Mouse (Mus musculus) intestine, embryonic 15.5 days (tissue): ENCODE data around the gene Celf1. TPM values are rescaled to one million over a fixed set of nuclear protein-coding genes. Genes with fewer than 3 reads are reported as not detected.
"Not testable (repeated sequence)": the region's sequence is repeated elsewhere in the genome, so short reads cannot be mapped to it uniquely, and the experiment has no call there.

Experiments
- ATAC-seq: fragments of 200-750 bp; cut with Nextera tagmentation; 2 replicates; pipeline ENCODE4 v1.8.0; 2017; ENCODE audit warnings: moderate TSS enrichment, moderate library complexity
- H3K27ac ChIP-seq: fragments of 300-500 bp; sonication (generic); 2 replicates; pipeline ENCODE4 v1.5.1; 2015; ENCODE audit warnings: mild to moderate bottlenecking, inconsistent platforms
- H3K27me3 ChIP-seq: fragments of 300-500 bp; sonication (generic); replicated peaks from 2 replicates; pipeline ENCODE4 v1.6.1; 2015; ENCODE audit warnings: inconsistent platforms
- H3K36me3 ChIP-seq: fragments of 300-500 bp; sonication (generic); 2 replicates; pipeline ENCODE4 v1.6.1; 2015; ENCODE audit warnings: inconsistent platforms
- H3K4me1 ChIP-seq: fragments of 300-500 bp; sonication (generic); replicated peaks from 2 replicates; pipeline ENCODE4 v1.6.1; 2015; ENCODE audit warnings: inconsistent platforms
- H3K4me2 ChIP-seq: fragments of 300-500 bp; sonication (generic); replicated peaks from 2 replicates; pipeline ENCODE4 v1.6.1; 2015; ENCODE audit warnings: mild to moderate bottlenecking, inconsistent platforms
- H3K4me3 ChIP-seq: fragments of 300-500 bp; sonication (generic); replicated peaks from 2 replicates; pipeline ENCODE4 v1.5.1; 2015; ENCODE audit warnings: inconsistent platforms
- H3K9ac ChIP-seq: fragments of 300-500 bp; sonication (generic); 2 replicates; pipeline ENCODE4 v1.6.1; 2015; ENCODE audit warnings: inconsistent platforms
- H3K9me3 ChIP-seq: fragments of 300-500 bp; sonication (generic); 2 replicates; pipeline ENCODE4 v1.6.1; 2016; ENCODE audit warnings: inconsistent platforms
- WGBS: fragments of 180-500 bp; shearing (Covaris S2); methylation state at CpG from one replicate; pipeline ENCODE4 v1.1.7; 2015; 5-methylcytosine and 5-hydroxymethylcytosine counted together
- polyA plus RNA-seq: library from polyadenylated mRNA; unstranded; fragments of >200 nt; fragmentation: Nextera tagmentation; extraction: Ambion mirVana; gene quantifications from 2 replicates; pipeline ENCODE4 v1.2.1, GENCODE M21; 2015

The Celf1 gene
- polyA plus RNA-seq: 81.3 and 82.3 TPM in 2 replicates

- Histone ChIP-seq H3K4me1 (peaks cover 16% of the 10 kb centered on the region; the same call in 1 of the 2 replicates), H3K27ac (peak within 1 kb of the TSS; percentile 94), H3K9ac (peak within 1 kb of the TSS; percentile 92), H3K36me3 (no peaks in the 10 kb centered on the region), H3K27me3 (no peaks in the 10 kb centered on the region), H3K9me3 (no peaks in the 10 kb centered on the region), H3K4me3 (peak within 1 kb of the TSS; percentile 98), H3K4me2 (peak within 1 kb of the TSS; percentile 71)
- WGBS: under 1% methylated on average over 112 of the region's 113 CpGs
- ATAC-seq: peak; percentile 97
Observed at GRCm38 (mm10) chr2:90940233-90941229, at the start of gene Celf1. Gene Celf1 (plus strand): TSS chr2:90940382.

GRCm38 (mm10) chr2:90893673-90894298 lies 46.4 kb upstream of the Celf1 start:
- H3K9ac ChIP-seq: no peak overlapping the region
- H3K27me3 ChIP-seq: peaks cover 7% of the 10 kb centered on the region
- H3K4me2 ChIP-seq: no peak overlapping the region
- no peaks in the 10 kb centered on the region for H3K9me3 ChIP-seq
- no peak overlapping the region for H3K4me3 ChIP-seq
- peaks cover 8% of the 10 kb centered on the region for H3K4me1 ChIP-seq
- H3K36me3 ChIP-seq: peaks cover 22% of the 10 kb centered on the region; the same call in 1 of the 2 replicates
- 79% methylated on average over 6 of the region's 6 CpGs for WGBS
- ATAC-seq: peak; percentile 26; the same call in 1 of the 2 replicates
- H3K27ac ChIP-seq: no peak overlapping the region

- not testable (repeated sequence) for H3K9ac ChIP-seq, H3K27ac ChIP-seq, H3K4me1 ChIP-seq, ATAC-seq, H3K4me3 ChIP-seq, H3K27me3 ChIP-seq, H3K9me3 ChIP-seq, H3K4me2 ChIP-seq
- WGBS: 89% methylated on average over 3 of the region's 3 CpGs
- H3K36me3 ChIP-seq: peaks cover 26% of the 10 kb centered on the region; the same call in 1 of the 2 replicates
Observed at GRCm38 (mm10) chr2:90894299-90894677, 45.9 kb upstream of the Celf1 start.

- no peaks in the 10 kb centered on the region for H3K27me3 ChIP-seq
Observed at GRCm38 (mm10) chr2:90903398-90903797, 36.8 kb upstream of the Celf1 start.

GRCm38 (mm10) chr2:90904076-90904855 lies 35.9 kb upstream of the Celf1 start, which contains the start of the genes Kbtbd4 and Ndufs3:
Gene Kbtbd4 (plus strand): TSS chr2:90904740.
Gene Ndufs3 (minus strand): TSS chr2:90904827.
- Histone ChIP-seq H3K9me3 (no peaks in the 10 kb centered on the region), H3K4me3 (peak within 1 kb of the TSS; percentile 96), H3K27me3 (no peaks in the 10 kb centered on the region), H3K4me1 (peaks cover 9% of the 10 kb centered on the region), H3K36me3 (peaks cover 12% of the 10 kb centered on the region), H3K9ac (peak within 1 kb of the TSS; percentile 98), H3K27ac (peak within 1 kb of the TSS; percentile 97), H3K4me2 (peak within 1 kb of the TSS; percentile 65)
- WGBS: under 1% methylated on average over 43 of the region's 43 CpGs
- ATAC-seq: peak; percentile 98

More at GRCm38 (mm10) chr2:90903398-90903797, 36.8 kb upstream of the Celf1 start:
- H3K27ac ChIP-seq: no peak overlapping the region
- H3K9ac ChIP-seq: 0 out of 2 replicates have a peak overlapping the region, but pooled peaks have one; percentile 98
- H3K4me1 ChIP-seq: peaks cover 9% of the 10 kb centered on the region
- WGBS: 81% methylated on average over 2 of the region's 2 CpGs
- H3K4me3 ChIP-seq: peak overlapping the region; percentile 96
- no peaks in the 10 kb centered on the region for H3K9me3 ChIP-seq
- peak overlapping the region; percentile 65 for H3K4me2 ChIP-seq
- no peak for ATAC-seq
- peaks cover 16% of the 10 kb centered on the region for H3K36me3 ChIP-seq

GRCm38 (mm10) chr2:90904856-90905224 lies 35.3 kb upstream of the Celf1 start:
- Histone ChIP-seq H3K4me1 (peaks cover 9% of the 10 kb centered on the region), H3K27me3 (no peaks in the 10 kb centered on the region), H3K36me3 (peaks cover 18% of the 10 kb centered on the region), H3K9me3 (no peaks in the 10 kb centered on the region), H3K27ac (peak overlapping the region; percentile 97), H3K9ac (peak overlapping the region; percentile 98), H3K4me3 (peak overlapping the region; percentile 96), H3K4me2 (peak overlapping the region; percentile 65)
- under 1% methylated on average over 21 of the region's 21 CpGs for WGBS
- ATAC-seq: peak; percentile 77

- Histone ChIP-seq H3K27ac (no peak overlapping the region), H3K9ac (no peak overlapping the region), H3K36me3 (peaks cover 17% of the 10 kb centered on the region), H3K4me2 (no peak overlapping the region), H3K9me3 (no peaks in the 10 kb centered on the region), H3K4me1 (peaks cover 9% of the 10 kb centered on the region), H3K4me3 (no peak overlapping the region), H3K27me3 (no peaks in the 10 kb centered on the region)
- 85% methylated on average over 2 of the region's 2 CpGs for WGBS
- no peak for ATAC-seq
Observed at GRCm38 (mm10) chr2:90906721-90907120, 33.5 kb upstream of the Celf1 start.

- Histone ChIP-seq H3K27me3 (no peaks in the 10 kb centered on the region), H3K4me2 (no peak overlapping the region), H3K9me3 (no peaks in the 10 kb centered on the region), H3K4me3 (no peak overlapping the region), H3K9ac (no peak overlapping the region), H3K27ac (no peak overlapping the region), H3K4me1 (peaks cover 2% of the 10 kb centered on the region), H3K36me3 (peaks cover 15% of the 10 kb centered on the region)
- 80% methylated on average over 1 of the region's 1 CpGs for WGBS
- no peak for ATAC-seq
Observed at GRCm38 (mm10) chr2:90910861-90911260, 29.3 kb upstream of the Celf1 start.

GRCm38 (mm10) chr2:90911668-90912067 lies 28.5 kb upstream of the Celf1 start:
- H3K9me3 ChIP-seq: no peaks in the 10 kb centered on the region
- no peak for ATAC-seq
- no peak overlapping the region for H3K4me3 ChIP-seq
- no peaks in the 10 kb centered on the region for H3K27me3 ChIP-seq
- H3K4me2 ChIP-seq: no peak overlapping the region
- 0 out of 2 replicates have a peak, but pooled peaks cover 2% of the 10 kb centered on the region for H3K4me1 ChIP-seq
- peaks cover 15% of the 10 kb centered on the region for H3K36me3 ChIP-seq
- no peak overlapping the region for H3K27ac ChIP-seq
- 76% methylated on average over 1 of the region's 1 CpGs for WGBS
- no peak overlapping the region for H3K9ac ChIP-seq

- Histone ChIP-seq H3K4me1 (0 out of 2 replicates have a peak, but pooled peaks cover 2% of the 10 kb centered on the region), H3K27me3 (no peaks in the 10 kb centered on the region), H3K4me2 (no peak overlapping the region), H3K4me3 (no peak overlapping the region), H3K36me3 (peaks cover 15% of the 10 kb centered on the region), H3K9me3 (no peaks in the 10 kb centered on the region), H3K27ac (no peak overlapping the region), H3K9ac (no peak overlapping the region)
- WGBS: 70% methylated on average over 2 of the region's 2 CpGs
- ATAC-seq: no peak
Observed at GRCm38 (mm10) chr2:90913671-90914070, 26.5 kb upstream of the Celf1 start.

- H3K36me3 ChIP-seq: 0 out of 2 replicates have a peak, but pooled peaks cover 3% of the 10 kb centered on the region
- 0 out of 2 replicates have a peak, but pooled peaks cover 2% of the 10 kb centered on the region for H3K4me1 ChIP-seq
- H3K4me3 ChIP-seq: peak overlapping the region; percentile 65; the same call in 1 of the 2 replicates
- H3K27me3 ChIP-seq: no peaks in the 10 kb centered on the region
- no peak for ATAC-seq
- H3K27ac ChIP-seq: no peak overlapping the region
- 71% methylated on average over 1 of the region's 1 CpGs for WGBS
- peak overlapping the region; percentile 69 for H3K4me2 ChIP-seq
- no peak overlapping the region for H3K9ac ChIP-seq
- no peaks in the 10 kb centered on the region for H3K9me3 ChIP-seq
Observed at GRCm38 (mm10) chr2:90915516-90915915, 24.7 kb upstream of the Celf1 start.
